Mouse (Mus musculus): ENCODE measurements around the gene Tcta. TPM values are rescaled to one million over a fixed set of nuclear protein-coding genes. Genes with fewer than 3 reads are reported as not detected.
"Not testable (repeated sequence)": the region's sequence is repeated elsewhere in the genome, so short reads cannot be mapped to it uniquely, and the experiment has no call there.

The Tcta gene
- polyA plus RNA-seq, 1 experiment from 2014 or later, result 40.0 TPM

- Histone ChIP-seq H3K4me1 (no peaks in the 10 kb centered on the region), H3K4me2 (no peak overlapping the region), H3K27me3 (replicated peaks) (no peaks in the 10 kb centered on the region), H3K4me3 (replicated peaks) (no peak overlapping the region), H3K27ac (no peak overlapping the region), H3K36me3 (no peaks in the 10 kb centered on the region), H3K9ac (no peak overlapping the region), H3K9me3 (no peaks in the 10 kb centered on the region)
- WGBS, result 12% methylated on average over 6 of the region's 6 CpGs
- ATAC-seq (ENCODE audit: insufficient read depth, low FRiP score, low read depth), result peak; percentile 41; the same call in 1 of the 2 replicates
Measured at GRCm38 (mm10) chr9:108284410-108284809, 21.6 kb downstream of the Tcta start.

- no peak overlapping the region for H3K4me3 ChIP-seq (replicated peaks)
- no peaks in the 10 kb centered on the region for H3K4me1 ChIP-seq
- H3K9me3 ChIP-seq, result no peaks in the 10 kb centered on the region
- WGBS, result 29% methylated on average over 8 of the region's 8 CpGs
- H3K4me2 ChIP-seq, result 0 out of 2 replicates have a peak overlapping the region, but pooled peaks have one; percentile 12
- no peak overlapping the region for H3K9ac ChIP-seq
- H3K27ac ChIP-seq, result peak overlapping the region; percentile 17
- ATAC-seq (ENCODE audit: insufficient read depth, low FRiP score, low read depth), result peak; percentile 72
- no peaks in the 10 kb centered on the region for H3K27me3 ChIP-seq (replicated peaks)
- H3K36me3 ChIP-seq, result no peaks in the 10 kb centered on the region
Measured at GRCm38 (mm10) chr9:108280071-108280828, 25.7 kb downstream of the Tcta start.

- Histone ChIP-seq H3K27ac (no peak overlapping the region), H3K27me3 (replicated peaks) (no peaks in the 10 kb centered on the region), H3K4me1 (no peaks in the 10 kb centered on the region), H3K4me3 (replicated peaks) (no peak overlapping the region), H3K36me3 (no peaks in the 10 kb centered on the region), H3K4me2 (no peak overlapping the region), H3K9ac (no peak overlapping the region), H3K9me3 (no peaks in the 10 kb centered on the region)
- ATAC-seq (ENCODE audit: insufficient read depth, low FRiP score, low read depth), result no peak
- WGBS, result 70% methylated on average over 10 of the region's 10 CpGs
Measured at GRCm38 (mm10) chr9:108278697-108279450, 27.1 kb downstream of the Tcta start.

GRCm38 (mm10) chr9:108275331-108275659, 30.7 kb downstream of the Tcta start:
- H3K4me2 ChIP-seq, result no peak overlapping the region
- H3K4me1 ChIP-seq, result peaks cover 3% of the 10 kb centered on the region; the same call in 1 of the 2 replicates
- H3K27me3 ChIP-seq (replicated peaks), result no peaks in the 10 kb centered on the region
- H3K4me3 ChIP-seq (replicated peaks), result no peak overlapping the region
- H3K36me3 ChIP-seq, result no peaks in the 10 kb centered on the region
- H3K27ac ChIP-seq, result peak overlapping the region; percentile 44
- no peaks in the 10 kb centered on the region for H3K9me3 ChIP-seq
- WGBS, result 49% methylated on average over 6 of the region's 6 CpGs
- no peak overlapping the region for H3K9ac ChIP-seq
- no peak for ATAC-seq (ENCODE audit: insufficient read depth, low FRiP score, low read depth)

- WGBS, result 67% methylated on average over 5 of the region's 5 CpGs
- peak; percentile 70; the same call in 1 of the 2 replicates for ATAC-seq (ENCODE audit: insufficient read depth, low FRiP score, low read depth)
- Histone ChIP-seq H3K36me3 (no peaks in the 10 kb centered on the region), H3K4me3 (replicated peaks) (no peak overlapping the region), H3K27me3 (replicated peaks) (no peaks in the 10 kb centered on the region), H3K27ac (peak overlapping the region; percentile 44), H3K4me1 (peaks cover 3% of the 10 kb centered on the region; the same call in 1 of the 2 replicates), H3K9ac (no peak overlapping the region), H3K9me3 (no peaks in the 10 kb centered on the region), H3K4me2 (no peak overlapping the region)
Measured at GRCm38 (mm10) chr9:108274476-108275330, 31.3 kb downstream of the Tcta start.

GRCm38 (mm10) chr9:108273485-108273884, 32.5 kb downstream of the Tcta start:
- H3K4me1 ChIP-seq, result peaks cover 3% of the 10 kb centered on the region; the same call in 1 of the 2 replicates
- no peak overlapping the region for H3K9ac ChIP-seq
- WGBS, result 83% methylated on average over 4 of the region's 4 CpGs
- H3K27ac ChIP-seq, result no peak overlapping the region
- ATAC-seq (ENCODE audit: insufficient read depth, low FRiP score, low read depth), result no peak
- H3K9me3 ChIP-seq, result no peaks in the 10 kb centered on the region
- no peaks in the 10 kb centered on the region for H3K36me3 ChIP-seq
- no peak overlapping the region for H3K4me2 ChIP-seq
- no peaks in the 10 kb centered on the region for H3K27me3 ChIP-seq (replicated peaks)
- H3K4me3 ChIP-seq (replicated peaks), result no peak overlapping the region

- ATAC-seq (ENCODE audit: insufficient read depth, low FRiP score, low read depth), result no peak
- WGBS, result 41% methylated on average over 5 of the region's 5 CpGs
- Histone ChIP-seq H3K4me2 (no peak overlapping the region), H3K36me3 (no peaks in the 10 kb centered on the region), H3K9me3 (no peaks in the 10 kb centered on the region), H3K4me1 (peaks cover 4% of the 10 kb centered on the region; the same call in 1 of the 2 replicates), H3K27ac (peak overlapping the region; percentile 21; the same call in 1 of the 2 replicates), H3K4me3 (replicated peaks) (no peak overlapping the region), H3K9ac (no peak overlapping the region), H3K27me3 (replicated peaks) (no peaks in the 10 kb centered on the region)
Measured at GRCm38 (mm10) chr9:108272691-108273090, 33.3 kb downstream of the Tcta start.

GRCm38 (mm10) chr9:108271941-108272340, 34.0 kb downstream of the Tcta start:
- no peaks in the 10 kb centered on the region for H3K27me3 ChIP-seq (replicated peaks)
- peaks cover 9% of the 10 kb centered on the region; the same call in 1 of the 2 replicates for H3K4me1 ChIP-seq
- peak overlapping the region; percentile 21; the same call in 1 of the 2 replicates for H3K27ac ChIP-seq
- no peak overlapping the region for H3K4me3 ChIP-seq (replicated peaks)
- H3K9ac ChIP-seq, result no peak overlapping the region
- H3K36me3 ChIP-seq, result no peaks in the 10 kb centered on the region
- H3K9me3 ChIP-seq, result no peaks in the 10 kb centered on the region
- H3K4me2 ChIP-seq, result no peak overlapping the region
- 25% methylated on average over 2 of the region's 2 CpGs for WGBS
- no peak for ATAC-seq (ENCODE audit: insufficient read depth, low FRiP score, low read depth)

- not testable (repeated sequence) for H3K9ac ChIP-seq; H3K9me3 ChIP-seq; ATAC-seq (ENCODE audit: insufficient read depth, low FRiP score, low read depth); H3K36me3 ChIP-seq; H3K27ac ChIP-seq; H3K4me2 ChIP-seq; H3K27me3 ChIP-seq (replicated peaks); H3K4me3 ChIP-seq (replicated peaks)
- 66% methylated on average over 7 of the region's 7 CpGs for WGBS
- H3K4me1 ChIP-seq, result peaks cover 21% of the 10 kb centered on the region
Measured at GRCm38 (mm10) chr9:108268701-108269100, 37.3 kb downstream of the Tcta start.

GRCm38 (mm10) chr9:108267691-108268090, 38.3 kb downstream of the Tcta start:
- Histone ChIP-seq H3K9me3 (no peaks in the 10 kb centered on the region), H3K4me2 (no peak overlapping the region; the same call in 1 of the 2 replicates), H3K27ac (peak overlapping the region; percentile 81; the same call in 1 of the 2 replicates), H3K27me3 (replicated peaks) (no peaks in the 10 kb centered on the region), H3K4me3 (replicated peaks) (no peak overlapping the region), H3K9ac (no peak overlapping the region), H3K4me1 (peaks cover 19% of the 10 kb centered on the region), H3K36me3 (no peaks in the 10 kb centered on the region)
- no peak for ATAC-seq (ENCODE audit: insufficient read depth, low FRiP score, low read depth)
- WGBS, result 66% methylated on average over 7 of the region's 7 CpGs

GRCm38 (mm10) chr9:108266261-108266935, 39.6 kb downstream of the Tcta start:
- ATAC-seq (ENCODE audit: insufficient read depth, low FRiP score, low read depth), result no peak
- Histone ChIP-seq H3K4me3 (replicated peaks) (no peak overlapping the region), H3K4me1 (peaks cover 28% of the 10 kb centered on the region), H3K4me2 (no peak overlapping the region), H3K27ac (no peak overlapping the region), H3K9ac (no peak overlapping the region), H3K36me3 (no peaks in the 10 kb centered on the region), H3K9me3 (no peaks in the 10 kb centered on the region), H3K27me3 (replicated peaks) (no peaks in the 10 kb centered on the region)
- WGBS, result 58% methylated on average over 10 of the region's 10 CpGs
